Mouse (Mus musculus): ENCODE results near the gene Prkaa1.
A peak's percentile ranks its signal among the peaks of the same experiment; 100 is the strongest.

The Prkaa1 gene

GRCm38 (mm10) chr15:5143361-5144020 lies at the start of gene Prkaa1:
Prkaa1 (plus strand) TSS chr15:5143861.
- peak; percentile 75 to 90 for DNase-seq

GRCm38 (mm10) chr15:5095534-5096301 lies 47.9 kb upstream of the Prkaa1 start:
- DNase-seq: no peak

GRCm38 (mm10) chr15:5097376-5097775 lies 46.3 kb upstream of the Prkaa1 start:
- no peak for DNase-seq

- no peak for DNase-seq
Measured at GRCm38 (mm10) chr15:5102312-5102711, 41.3 kb upstream of the Prkaa1 start.

- no peak for DNase-seq
Measured at GRCm38 (mm10) chr15:5105891-5106290, 37.8 kb upstream of the Prkaa1 start.

GRCm38 (mm10) chr15:5106293-5106692 lies 37.4 kb upstream of the Prkaa1 start:
- no peak for DNase-seq

GRCm38 (mm10) chr15:5107686-5108654 lies 35.7 kb upstream of the Prkaa1 start, which contains the start of gene Card6:
Card6 (minus strand) TSS chr15:5108539.
- no peak for DNase-seq

GRCm38 (mm10) chr15:5108655-5109040 lies 35.0 kb upstream of the Prkaa1 start:
- no peak for DNase-seq

GRCm38 (mm10) chr15:5112651-5113050 lies 31.0 kb upstream of the Prkaa1 start:
- no peak for DNase-seq

- DNase-seq: no peak
Measured at GRCm38 (mm10) chr15:5115173-5115572, 28.5 kb upstream of the Prkaa1 start.

GRCm38 (mm10) chr15:5116270-5117030 lies 27.2 kb upstream of the Prkaa1 start, which contains the start of gene Rpl37:
Rpl37 (plus strand) TSS chr15:5116645.
- DNase-seq: peak; percentile 98

GRCm38 (mm10) chr15:5117031-5117601 lies 26.5 kb upstream of the Prkaa1 start:
- DNase-seq: no peak

GRCm38 (mm10) chr15:5118626-5119025 lies 25.0 kb upstream of the Prkaa1 start:
- no peak for DNase-seq

- DNase-seq: no peak
Measured at GRCm38 (mm10) chr15:5119192-5119591, 24.5 kb upstream of the Prkaa1 start.

- no peak for DNase-seq
Measured at GRCm38 (mm10) chr15:5119707-5120106, 24.0 kb upstream of the Prkaa1 start.

GRCm38 (mm10) chr15:5121535-5122313 lies 21.9 kb upstream of the Prkaa1 start:
- DNase-seq: no peak

- no peak for DNase-seq
Measured at GRCm38 (mm10) chr15:5126456-5126855, 17.2 kb upstream of the Prkaa1 start.

- no peak for DNase-seq
Measured at GRCm38 (mm10) chr15:5127487-5127886, 16.2 kb upstream of the Prkaa1 start.

- no peak for DNase-seq
Measured at GRCm38 (mm10) chr15:5128176-5128940, 15.3 kb upstream of the Prkaa1 start.

GRCm38 (mm10) chr15:5129111-5129805 lies 14.4 kb upstream of the Prkaa1 start:
- DNase-seq: no peak
